Mouse (Mus musculus): Measurements from ENCODE around the gene Grb14. TPM values are rescaled to one million over a fixed set of nuclear protein-coding genes. Genes with fewer than 3 reads are reported as not detected.

Grb14 gene
- polyA plus RNA-seq, 1 experiment from 2014 or later: 4.3 TPM

GRCm38 (mm10) chr2:64887098-64887757 is 137.6 kb downstream of the Grb14 start:
- Histone ChIP-seq H3K36me3 (ENCODE audit: control insufficient read depth, insufficient read depth, low read length) (no peaks in the 10 kb centered on the region), H3K27me3 (ENCODE audit: control insufficient read depth, insufficient read depth, low read length) (no peaks in the 10 kb centered on the region), H3K9me3 (ENCODE audit: control insufficient read depth, low read length) (no peaks in the 10 kb centered on the region), H3K4me1 (replicated peaks; ENCODE audit: control insufficient read depth, insufficient read depth, low read length) (no peaks in the 10 kb centered on the region), H3K4me2 (ENCODE audit: low read depth, low read length, severe bottlenecking) (no peak overlapping the region), H3K27ac (ENCODE audit: low read depth, low read length) (no peak overlapping the region), H3K9ac (ENCODE audit: low read length) (no peak overlapping the region), H3K4me3 (ENCODE audit: low read depth, low read length) (no peak overlapping the region)
- ATAC-seq (replicated peaks; ENCODE audit: low FRiP score) (peak; percentile 33; the same call in 1 of the 2 replicates), DNase-seq (ENCODE audit: low spot score) (no peak)
- 14% methylated on average over 6 of the region's 6 CpGs for WGBS

GRCm38 (mm10) chr2:64885696-64886095 is 139.1 kb downstream of the Grb14 start:
- Histone ChIP-seq H3K36me3 (ENCODE audit: control insufficient read depth, insufficient read depth, low read length) (no peaks in the 10 kb centered on the region), H3K4me1 (replicated peaks; ENCODE audit: control insufficient read depth, insufficient read depth, low read length) (no peaks in the 10 kb centered on the region), H3K27ac (ENCODE audit: low read depth, low read length) (no peak overlapping the region), H3K27me3 (ENCODE audit: control insufficient read depth, insufficient read depth, low read length) (no peaks in the 10 kb centered on the region), H3K9me3 (ENCODE audit: control insufficient read depth, low read length) (no peaks in the 10 kb centered on the region), H3K9ac (ENCODE audit: low read length) (no peak overlapping the region), H3K4me3 (ENCODE audit: low read depth, low read length) (no peak overlapping the region), H3K4me2 (ENCODE audit: low read depth, low read length, severe bottlenecking) (no peak overlapping the region)
- ATAC-seq (replicated peaks; ENCODE audit: low FRiP score) (no peak), DNase-seq (ENCODE audit: low spot score) (no peak)
- WGBS: 58% methylated on average over 5 of the region's 5 CpGs

- no peaks in the 10 kb centered on the region for H3K4me1 ChIP-seq (replicated peaks; ENCODE audit: control insufficient read depth, insufficient read depth, low read length)
- no peaks in the 10 kb centered on the region for H3K36me3 ChIP-seq (ENCODE audit: control insufficient read depth, insufficient read depth, low read length)
- H3K27me3 ChIP-seq (ENCODE audit: control insufficient read depth, insufficient read depth, low read length): no peaks in the 10 kb centered on the region
- H3K9ac ChIP-seq (ENCODE audit: low read length): no peak overlapping the region
- H3K4me3 ChIP-seq (ENCODE audit: low read depth, low read length): no peak overlapping the region
- no peak for ATAC-seq (replicated peaks; ENCODE audit: low FRiP score)
- WGBS: 49% methylated on average over 2 of the region's 2 CpGs
- H3K27ac ChIP-seq (ENCODE audit: low read depth, low read length): no peak overlapping the region
- no peak for DNase-seq (ENCODE audit: low spot score)
- H3K9me3 ChIP-seq (ENCODE audit: control insufficient read depth, low read length): no peaks in the 10 kb centered on the region
- H3K4me2 ChIP-seq (ENCODE audit: low read depth, low read length, severe bottlenecking): no peak overlapping the region
These were observed 146.5 kb downstream of the Grb14 start for GRCm38 (mm10) chr2:64878275-64878674.

Other genes starting within 250 kb of the Grb14 start
- 4.2 and 4.8 TPM in 2 replicates for gene Cobll1, start 214.4 kb upstream of the Grb14 start, polyA plus RNA-seq (2014; fragmentation: Nextera tagmentation; extraction: Ambion mirVana)

Data from forebrain, embryonic 11.5 days (tissue).